Mouse (Mus musculus): ENCODE measurements around the gene Veph1.

GRCm38 (mm10) chr3:66131264-66131950 lies 165.2 kb downstream of the Veph1 start:
- no peak for TF ChIP-seq CTCF (IDR thresholded peaks at IDR 0.05; ENCODE audit: extremely low read depth, insufficient read depth, insufficient read length, insufficient replicate concordance)
- no peak for TF ChIP-seq POLR2A (IDR thresholded peaks at IDR 0.05; ENCODE audit: low read depth, low read length)

Measured in spleen, adult 2 months (tissue).